Mouse (Mus musculus) kidney, postnatal 0 days (tissue): Measurements from ENCODE around the gene Tmem255a. TPM values are rescaled to one million over a fixed set of nuclear protein-coding genes. Genes with fewer than 3 reads are reported as not detected.
A peak's percentile ranks its signal among the peaks of the same experiment; 100 is the strongest.

Experiments
- ATAC-seq: fragments of 200-750 bp; cut with Nextera tagmentation; replicated peaks from 2 replicates; pipeline ENCODE4 v1.8.0; 2017; ENCODE audit warnings: low read depth, moderate number of reproducible peaks, moderate TSS enrichment, moderate library complexity; ENCODE audit not compliant: low FRiP score
- DNase-seq: peaks from one replicate; pipeline ENCODE4 v3.0.0-alpha.2; 2016; ENCODE audit warnings: low spot score
- H3K27ac ChIP-seq: fragments of 300-500 bp; sonication (generic); 2 replicates; pipeline ENCODE4 v1.5.1; 2014; ENCODE audit warnings: mild to moderate bottlenecking
- H3K27me3 ChIP-seq: fragments of 300-500 bp; sonication (generic); 2 replicates; pipeline ENCODE4 v1.6.1; 2014; ENCODE audit warnings: low read length, mixed read lengths; ENCODE audit not compliant: insufficient read depth
- H3K36me3 ChIP-seq: fragments of 300-500 bp; sonication (generic); 2 replicates; pipeline ENCODE4 v1.6.1; 2014; ENCODE audit warnings: low read length, mixed read lengths; ENCODE audit not compliant: insufficient read depth
- H3K4me1 ChIP-seq: fragments of 300-500 bp; sonication (generic); replicated peaks from 2 replicates; pipeline ENCODE4 v1.6.1; 2014; ENCODE audit warnings: antibody characterized with exemption, low read length, mixed read lengths; ENCODE audit not compliant: insufficient read depth
- H3K4me2 ChIP-seq: fragments of 300-500 bp; sonication (generic); 2 replicates; pipeline ENCODE4 v1.6.1; 2014; ENCODE audit warnings: mild to moderate bottlenecking, low read length, moderate library complexity, mixed read lengths
- H3K4me3 ChIP-seq: fragments of 300-500 bp; sonication (generic); replicated peaks from 2 replicates; pipeline ENCODE4 v1.5.1; 2014; ENCODE audit warnings: low read depth, low read length
- H3K9ac ChIP-seq: fragments of 300-500 bp; sonication (generic); 2 replicates; pipeline ENCODE4 v1.6.1; 2014; ENCODE audit warnings: low read depth, low read length
- H3K9me3 ChIP-seq: fragments of 300-500 bp; sonication (generic); replicated peaks from 2 replicates; pipeline ENCODE4 v1.6.1; 2016; ENCODE audit warnings: low read length, inconsistent platforms, mixed read lengths
- CTCF ChIP-seq: IDR thresholded peaks from 2 replicates; pipeline ENCODE4 v1.5.1; 2016; ENCODE audit warnings: antibody characterized with exemption, low read depth, mild to moderate bottlenecking, moderate library complexity
- WGBS: fragments of 180-500 bp; shearing (Covaris S2); extraction: QIAGEN DNeasy Blood & Tissue Kit; methylation state at CpG from one replicate; pipeline ENCODE4 v1.1.7; 2014; 5-methylcytosine and 5-hydroxymethylcytosine counted together
- polyA plus RNA-seq: library from polyadenylated mRNA; unstranded; fragments of >200 nt; fragmentation: Nextera tagmentation; extraction: Ambion mirVana; gene quantifications from 2 replicates; pipeline ENCODE4 v1.2.1, GENCODE M21; 2015

Gene Tmem255a
- 15.5 and 16.1 TPM in 2 replicates for polyA plus RNA-seq

GRCm38 (mm10) chrX:38251851-38252571, at the start of gene Tmem255a:
Gene Tmem255a, minus strand, starts transcription at chrX:38252439.
- no peaks in the 10 kb centered on the region for H3K4me1 ChIP-seq
- TF ChIP-seq CTCF: no peak
- no peaks in the 10 kb centered on the region for H3K36me3 ChIP-seq
- H3K4me3 ChIP-seq: peak within 1 kb of the TSS; percentile 28
- peak; percentile 31; the same call in 1 of the 2 replicates for ATAC-seq
- no peak for DNase-seq
- H3K9me3 ChIP-seq: no peaks in the 10 kb centered on the region
- H3K4me2 ChIP-seq: peak within 1 kb of the TSS; percentile 60
- H3K27ac ChIP-seq: no peak within 1 kb of the TSS
- no peaks in the 10 kb centered on the region for H3K27me3 ChIP-seq
- WGBS: 29% methylated on average over 25 of the region's 27 CpGs
- H3K9ac ChIP-seq: 0 out of 2 replicates have a peak within 1 kb of the TSS, but pooled peaks have one; percentile 27

- H3K36me3 ChIP-seq: no peaks in the 10 kb centered on the region
- TF ChIP-seq CTCF: peak; percentile 45; the same call in 1 of the 2 replicates
- DNase-seq: no peak
- ATAC-seq: no peak
- no peaks in the 10 kb centered on the region for H3K9me3 ChIP-seq
- no peak overlapping the region for H3K9ac ChIP-seq
- H3K4me3 ChIP-seq: no peak overlapping the region
- H3K4me1 ChIP-seq: no peaks in the 10 kb centered on the region
- 27% methylated on average over 2 of the region's 2 CpGs for WGBS
- H3K27me3 ChIP-seq: no peaks in the 10 kb centered on the region
- no peak overlapping the region for H3K27ac ChIP-seq
- no peak overlapping the region for H3K4me2 ChIP-seq
Measured at GRCm38 (mm10) chrX:38259610-38260009, 7.4 kb upstream of the Tmem255a start.

GRCm38 (mm10) chrX:38250352-38250950, 1.8 kb downstream of the Tmem255a start:
- peak; percentile 29; the same call in 1 of the 2 replicates for TF ChIP-seq CTCF
- 0 out of 2 replicates have a peak, but pooled peaks have one; percentile 37 for ATAC-seq
- peak overlapping the region; percentile 28 for H3K4me3 ChIP-seq
- H3K36me3 ChIP-seq: no peaks in the 10 kb centered on the region
- H3K9ac ChIP-seq: no peak overlapping the region
- no peak overlapping the region for H3K27ac ChIP-seq
- H3K9me3 ChIP-seq: no peaks in the 10 kb centered on the region
- peak overlapping the region; percentile 60 for H3K4me2 ChIP-seq
- WGBS: 28% methylated on average over 18 of the region's 18 CpGs
- no peak for DNase-seq
- H3K27me3 ChIP-seq: no peaks in the 10 kb centered on the region
- no peaks in the 10 kb centered on the region for H3K4me1 ChIP-seq

GRCm38 (mm10) chrX:38249640-38250351, 2.4 kb downstream of the Tmem255a start:
- H3K4me2 ChIP-seq: peak overlapping the region; percentile 60; the same call in 1 of the 2 replicates
- DNase-seq (peak; percentile 57), ATAC-seq (no peak)
- H3K4me1 ChIP-seq: no peaks in the 10 kb centered on the region
- no peak overlapping the region for H3K4me3 ChIP-seq
- peak; percentile 71 for TF ChIP-seq CTCF
- H3K9me3 ChIP-seq: no peaks in the 10 kb centered on the region
- H3K27ac ChIP-seq: no peak overlapping the region
- WGBS: 30% methylated on average over 16 of the region's 16 CpGs
- no peaks in the 10 kb centered on the region for H3K36me3 ChIP-seq
- H3K9ac ChIP-seq: no peak overlapping the region
- no peaks in the 10 kb centered on the region for H3K27me3 ChIP-seq

GRCm38 (mm10) chrX:38247601-38248000, 4.6 kb downstream of the Tmem255a start:
- Histone ChIP-seq H3K9me3 (no peaks in the 10 kb centered on the region), H3K4me1 (no peaks in the 10 kb centered on the region), H3K4me2 (no peak overlapping the region), H3K27ac (no peak overlapping the region), H3K36me3 (no peaks in the 10 kb centered on the region), H3K27me3 (no peaks in the 10 kb centered on the region), H3K9ac (no peak overlapping the region), H3K4me3 (no peak overlapping the region)
- TF ChIP-seq CTCF: no peak
- no peak for DNase-seq
- no peak for ATAC-seq
- 31% methylated on average over 5 of the region's 5 CpGs for WGBS

GRCm38 (mm10) chrX:38247108-38247507, 5.1 kb downstream of the Tmem255a start:
- no peak for DNase-seq
- Histone ChIP-seq H3K4me3 (no peak overlapping the region), H3K9ac (no peak overlapping the region), H3K9me3 (no peaks in the 10 kb centered on the region), H3K36me3 (no peaks in the 10 kb centered on the region), H3K4me2 (no peak overlapping the region), H3K27ac (no peak overlapping the region), H3K27me3 (no peaks in the 10 kb centered on the region), H3K4me1 (no peaks in the 10 kb centered on the region)
- peak; percentile 76 for ATAC-seq
- 51% methylated on average over 6 of the region's 6 CpGs for WGBS
- no peak for TF ChIP-seq CTCF
